ENCODE assay signal across 8 mouse cellular contexts in the genomic region with DNA sequence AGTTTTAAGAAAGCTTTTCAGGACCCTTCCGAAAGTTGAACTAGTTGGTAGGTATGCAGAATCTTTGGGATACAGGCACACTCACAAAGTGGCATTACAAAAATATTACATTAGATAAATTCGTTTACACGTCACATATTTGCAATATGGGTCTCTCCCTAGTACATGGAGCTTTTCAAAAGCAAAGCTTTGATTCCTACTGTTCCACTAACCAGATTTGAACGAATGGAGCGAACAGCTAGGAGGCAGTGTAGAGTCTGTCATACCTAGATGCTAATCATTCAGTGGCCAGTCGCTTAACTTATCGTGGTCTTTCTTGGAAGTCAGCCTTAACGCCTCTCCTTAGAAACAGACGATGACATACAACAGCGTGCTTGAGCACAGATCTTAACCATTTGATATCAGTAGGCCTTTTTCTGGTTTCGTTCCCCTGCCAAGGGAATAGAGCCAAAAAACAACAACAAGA. TPM values are rescaled to one million over a fixed set of nuclear protein-coding genes. Genes with fewer than 3 reads are reported as not detected.
DNase-seq lines count a peak whose midpoint lies in the region; ATAC-seq lines count a peak whose summit lies in the region.

TSS of gene Nek7 (minus strand) at position 146 of the 466 bp plus-strand sequence.

- H3K27ac ChIP-seq in hindbrain, embryonic 15.5 days (replicated peaks), result peak within 1 kb of the TSS; percentile 88

- H3K36me3 ChIP-seq in hindbrain, embryonic 15.5 days, result no peaks in the 10 kb centered on the region

- H3K4me3 ChIP-seq in hindbrain, embryonic 15.5 days, result peak within 1 kb of the TSS; percentile 91

- peak; percentile 35 to 36 for DNase-seq in cerebellum, postnatal 14 days
- DNase-seq in cerebellum, adult 9-11 months, result no peak
- peak; percentile 55 for DNase-seq in c-Kit-positive CD71-negative TER-119-negative erythroid progenitor cells, embryonic 14.5 days (ENCODE audit: low read depth)
- DNase-seq in gastrocnemius, adult 8-10 months (ENCODE audit: low spot score in 2 of 2), result no peak
- DNase-seq in layer of hippocampus, postnatal 14 days (ENCODE audit: low spot score in 2 of 2), result peak in 1 of 2 experiments; percentile 50
- peak; percentile 76 for DNase-seq in lung, postnatal 25 days (ENCODE audit: low spot score)
- peak; percentile 8 for DNase-seq in spleen, adult 12 weeks (ENCODE audit: low spot score)

- no peak for ATAC-seq in hindbrain, embryonic 15.5 days (ENCODE audit: low FRiP score, low read depth)

- H3K4me2 ChIP-seq in hindbrain, embryonic 15.5 days, result peak within 1 kb of the TSS; percentile 91

- 3% methylated on average over 11 of the region's 11 CpGs for WGBS in hindbrain, embryonic 15.5 days

- peak within 1 kb of the TSS; percentile 58 for H3K9ac ChIP-seq in hindbrain, embryonic 15.5 days

- H3K4me1 ChIP-seq in hindbrain, embryonic 15.5 days (replicated peaks), result peaks cover 22% of the 10 kb centered on the region

- no peaks in the 10 kb centered on the region for H3K9me3 ChIP-seq in hindbrain, embryonic 15.5 days

- 0 out of 2 replicates have a peak, but pooled peaks cover 2% of the 10 kb centered on the region for H3K27me3 ChIP-seq in hindbrain, embryonic 15.5 days

RNA-seq across cellular contexts. Expression of gene Nek7, which starts in this region (rescaled TPM):
- total RNA-seq in gastrocnemius, adult 8-10 months (2022), result 100 to 1,000 TPM; 119 to 137 (median 125) TPM
- polyA plus RNA-seq in hindbrain, embryonic 15.5 days (2015; fragmentation: Nextera tagmentation; extraction: Ambion mirVana), result 11.0 and 18.8 TPM in 2 replicates
- total RNA-seq in layer of hippocampus, postnatal 14 days (2021), result 10 to 100 TPM; 24.7 to 26.1 TPM

Comparison
In these comparisons a context has a peak if more than half of its experiments do, and no peak if none do; other contexts are left out.
1. RNA of gene Nek7 (total RNA-seq): 119 to 137 TPM in gastrocnemius, adult 8-10 months; 24.7 to 26.1 TPM in layer of hippocampus, postnatal 14 days; every median in the first group is over 4 times any median in the second.
2. DNase-seq: peak in cerebellum, postnatal 14 days (2 of 2), c-Kit-positive CD71-negative TER-119-negative erythroid progenitor cells, embryonic 14.5 days (single experiment), lung, postnatal 25 days (single experiment) and spleen, adult 12 weeks (single experiment); none in cerebellum, adult 9-11 months (single experiment) and gastrocnemius, adult 8-10 months (0 of 2).